Mouse (Mus musculus) lung, adult 2 months (tissue): ENCODE data around the gene Lin37.

Experiments
- CTCF ChIP-seq: fragments of 200-500 bp; IDR thresholded peaks from 2 replicates; pipeline ENCODE4 v1.5.1; 2011; ENCODE audit warnings: mild to moderate bottlenecking, low read length, control low read depth; ENCODE audit not compliant: insufficient read depth
- POLR2A ChIP-seq: fragments of 200-500 bp; IDR thresholded peaks from 2 replicates; pipeline ENCODE4 v1.6.1; 2011; ENCODE audit warnings: low read depth, mild to moderate bottlenecking, control low read depth, low read length, borderline replicate concordance; ENCODE audit errors: extremely low read depth

DNA sequence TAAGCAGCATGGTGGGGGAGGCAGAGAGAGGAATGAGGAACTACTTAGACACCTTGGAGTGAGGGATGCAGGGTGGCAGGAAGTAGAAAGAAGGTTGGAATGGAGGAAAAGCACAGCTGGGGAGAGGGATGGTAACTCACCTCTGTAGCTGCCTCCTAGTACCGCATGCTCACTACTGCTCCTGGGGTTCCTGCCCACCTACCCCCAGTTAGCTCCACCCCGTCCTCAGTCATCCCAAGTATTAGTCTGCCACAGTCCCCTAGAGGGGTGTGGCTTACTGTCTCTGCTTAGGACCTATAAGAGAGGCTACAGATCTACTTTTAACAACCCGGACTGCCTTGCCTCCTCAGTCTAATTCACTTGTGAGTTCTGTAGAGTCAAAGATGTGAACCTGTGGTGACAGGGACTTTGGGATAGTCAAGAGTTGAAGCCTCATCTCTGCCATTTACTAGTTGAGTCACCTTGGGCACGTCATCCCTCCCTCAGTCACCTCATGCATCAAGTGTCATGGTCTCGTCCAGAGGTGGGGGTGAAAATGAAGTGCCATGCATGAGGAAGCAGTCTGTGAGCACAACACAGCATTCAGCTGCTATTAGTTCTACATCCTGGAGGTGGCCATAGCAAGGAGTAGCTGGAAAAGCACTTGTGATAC, 33.3 kb upstream of the Lin37 start:
- no peak for TF ChIP-seq POLR2A
- TF ChIP-seq CTCF: no peak
